Mouse (Mus musculus): ENCODE results near the gene Serp2.

The Serp2 gene

GRCm38 (mm10) chr14:76500036-76500435 is 56.7 kb downstream of the Serp2 start:
- in situ Hi-C loops (cut with MboI; ENCODE audit: low sequenced_read_pairs) = no loop called here

DNA sequence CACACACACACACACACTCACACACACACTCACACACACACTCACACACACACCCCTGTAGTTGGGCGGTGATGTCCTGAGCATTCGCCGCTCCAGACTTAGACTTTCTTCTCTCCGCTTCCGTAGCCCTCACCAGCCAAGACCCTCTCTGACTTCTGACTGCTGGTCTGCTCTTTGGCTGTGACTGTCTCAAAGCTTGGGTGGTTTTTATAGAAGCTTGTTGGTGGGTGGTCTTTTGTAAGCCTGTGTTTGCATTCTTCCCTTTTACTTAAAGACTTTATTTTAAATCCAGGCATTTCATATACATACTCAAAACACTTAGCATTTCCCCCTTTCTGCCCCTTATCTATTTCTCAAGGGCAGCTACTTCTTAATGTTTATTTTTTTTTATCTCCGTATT is 57.2 kb downstream of the Serp2 start:
- in situ Hi-C loops (cut with MboI; ENCODE audit: low sequenced_read_pairs) = no loop called here

GRCm38 (mm10) chr14:76498210-76498609 is 58.5 kb downstream of the Serp2 start:
- in situ Hi-C loops (cut with MboI; ENCODE audit: low sequenced_read_pairs) = no loop called here

DNA sequence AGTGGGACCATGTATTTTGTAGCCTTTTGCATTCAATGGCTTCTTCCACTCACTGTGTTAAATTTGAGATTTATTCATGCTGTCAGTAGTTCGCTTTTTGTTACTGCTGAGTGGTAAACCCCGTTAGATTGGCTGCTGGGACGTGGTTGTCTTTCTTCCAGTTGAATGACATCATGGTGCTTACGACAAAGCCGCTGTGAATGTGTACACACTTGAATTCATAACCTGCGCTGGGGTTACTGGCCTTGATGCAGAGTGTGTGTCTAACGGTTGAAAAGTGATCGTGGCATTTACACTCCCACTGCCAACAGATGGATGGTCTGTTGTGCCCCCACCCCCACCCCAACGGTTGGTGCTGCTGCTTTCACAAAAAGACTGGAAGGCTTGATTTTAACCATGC is 59.5 kb downstream of the Serp2 start:
- in situ Hi-C loops (cut with MboI; ENCODE audit: low sequenced_read_pairs) = no loop called here

- in situ Hi-C loops (cut with MboI; ENCODE audit: low sequenced_read_pairs) = no loop called here
These were observed 61.7 kb downstream of the Serp2 start for GRCm38 (mm10) chr14:76495022-76495421.

- in situ Hi-C loops (cut with MboI; ENCODE audit: low sequenced_read_pairs) = no loop called here
These were observed 67.6 kb downstream of the Serp2 start for GRCm38 (mm10) chr14:76489128-76489527.

DNA sequence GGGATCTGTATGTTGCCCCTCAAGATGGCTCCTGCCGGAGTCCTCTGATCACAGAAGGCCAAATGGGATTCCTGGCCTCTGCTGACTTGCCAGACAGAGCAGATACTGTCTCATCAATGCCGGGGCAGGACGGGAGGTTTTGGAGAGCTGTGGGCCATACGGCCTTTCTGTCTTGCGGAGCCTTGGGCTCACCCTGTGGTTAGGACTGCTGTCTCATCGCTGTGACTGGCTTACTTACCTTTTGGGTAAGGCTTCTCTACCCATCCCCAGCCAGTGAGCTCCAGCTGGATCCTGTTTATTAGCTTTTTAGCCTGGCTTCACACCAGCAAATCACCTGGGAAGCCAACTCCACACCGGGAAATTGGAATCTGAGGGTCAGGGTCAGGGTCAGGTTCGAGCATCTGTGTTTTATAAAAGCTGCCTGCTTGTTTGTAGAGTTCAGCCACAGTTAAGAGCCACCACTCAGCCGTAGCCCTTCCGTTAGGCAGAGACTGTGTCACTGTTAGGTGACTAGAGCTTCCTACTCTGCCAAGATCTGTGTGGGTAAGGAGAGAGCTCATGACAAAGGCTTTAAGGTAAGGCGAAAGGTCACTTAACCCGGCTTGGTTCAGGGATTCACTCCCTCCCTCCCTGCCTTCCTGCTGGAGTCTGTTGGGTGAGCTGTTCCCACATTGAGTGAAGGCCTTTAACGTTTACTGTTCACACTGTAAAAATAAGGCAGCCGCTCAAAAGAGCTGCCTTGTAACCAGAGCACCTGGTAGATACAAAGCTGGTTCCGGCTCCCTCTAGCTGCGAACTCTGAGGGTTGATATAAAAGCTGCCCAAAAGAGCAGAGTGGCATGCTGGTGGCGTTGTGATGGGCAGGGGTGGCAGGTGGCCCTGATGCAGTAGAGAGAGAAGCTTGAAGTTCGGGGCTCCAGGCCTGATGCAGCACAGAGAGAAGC is 68.3 kb downstream of the Serp2 start:
- in situ Hi-C loops (cut with MboI; ENCODE audit: low sequenced_read_pairs) = no loop called here

DNA sequence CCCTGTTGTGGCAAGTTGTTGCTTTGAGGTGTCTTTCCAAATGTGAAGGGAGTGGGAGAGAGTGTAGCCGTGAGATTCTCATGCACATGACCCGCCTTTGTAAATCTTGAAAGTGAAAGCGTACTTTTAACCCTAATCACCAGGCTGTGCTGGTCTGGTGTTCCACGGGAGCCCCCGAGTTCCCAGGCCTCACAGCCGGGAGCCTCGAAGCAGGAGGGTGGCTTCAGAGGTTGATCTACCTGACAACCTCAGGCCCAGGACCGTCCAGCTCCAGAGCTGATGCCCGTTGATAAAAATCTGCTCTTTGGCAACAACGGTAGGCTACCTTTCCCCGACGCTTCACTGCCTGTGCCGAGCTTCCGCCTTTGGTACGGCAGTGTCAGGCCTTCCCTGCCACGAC is 69.1 kb downstream of the Serp2 start:
- in situ Hi-C loops (cut with MboI; ENCODE audit: low sequenced_read_pairs) = no loop called here

DNA sequence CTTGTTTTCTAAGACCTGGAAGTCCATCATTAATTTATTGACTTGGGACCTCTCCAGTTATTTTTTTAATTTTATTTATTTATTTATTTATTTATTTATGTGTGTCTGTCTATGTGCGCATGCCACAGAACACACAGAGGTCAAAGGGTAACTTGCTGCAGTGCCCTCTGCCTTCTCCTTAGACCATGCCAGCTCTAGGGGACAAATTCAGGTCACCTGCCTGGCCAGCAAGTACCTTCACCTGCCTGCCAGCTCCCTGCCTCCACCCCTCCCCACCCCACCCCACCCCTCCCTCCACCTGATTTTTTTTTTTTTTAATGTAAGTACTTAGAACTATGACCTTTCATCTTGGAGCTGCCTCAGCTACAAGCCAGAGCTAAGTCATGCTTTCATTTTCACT is 73.0 kb downstream of the Serp2 start:
- in situ Hi-C loops (cut with MboI; ENCODE audit: low sequenced_read_pairs) = no loop called here

Data from CH12F3 (cell line).